Mouse (Mus musculus) heart, postnatal 0 days (tissue): ENCODE data around the gene Ing5.
"Not testable (repeated sequence)": the region's sequence is repeated elsewhere in the genome, so short reads cannot be mapped to it uniquely, and the experiment has no call there.

Source experiments
- CTCF ChIP-seq: IDR thresholded peaks from 2 replicates; pipeline ENCODE4 v1.5.1; 2016; ENCODE audit warnings: antibody characterized with exemption, control low read depth, low read depth
- EP300 ChIP-seq: IDR thresholded peaks from 2 replicates; pipeline ENCODE4 v1.6.1; 2016; ENCODE audit warnings: antibody characterized with exemption, low read depth

GRCm38 (mm10) chr1:93861048-93861447 is 57.3 kb downstream of the Ing5 start, which contains the start of gene Gal3st2:
- TF ChIP-seq EP300, CTCF: not testable (repeated sequence)
